Mouse (Mus musculus) cerebellum, adult 2 months (tissue): ENCODE measurements at regions not wholly inside any gene's neighbourhood (a gene's known extent, or its start where the extent isn't known, plus 50 kb on each side); places are given as distances from the start of the nearest gene placed in this dataset.

Source experiments
- CTCF ChIP-seq: fragments of 200-500 bp; IDR thresholded peaks from 2 replicates; pipeline ENCODE4 v1.5.1; 2011; ENCODE audit warnings: low read depth, mild to moderate bottlenecking, control low read depth, low read length, moderate library complexity, borderline replicate concordance; ENCODE audit not compliant: insufficient read depth
- POLR2A ChIP-seq: fragments of 200-500 bp; IDR thresholded peaks from 2 replicates; pipeline ENCODE4 v1.6.1; 2011; ENCODE audit warnings: low read length, control low read depth, borderline replicate concordance; ENCODE audit not compliant: insufficient read depth

- no peak for TF ChIP-seq CTCF
- TF ChIP-seq POLR2A, result no peak
Measured at GRCm38 (mm10) chr6:84329106-84329505, 264.6 kb downstream of the Cyp26b1 start.
